Mouse (Mus musculus) cerebellum, adult 11-12 months (tissue): Measurements from ENCODE around the gene Gcm1.

Experiments used
- DNase-seq: peaks from one replicate; pipeline ENCODE4 v3.0.0; 2022

Gene Gcm1

GRCm38 (mm10) chr9:78051677-78052076 is at the start of gene Gcm1:
Gene Gcm1, plus strand, starts transcription at chr9:78051924.
- no peak for DNase-seq

- DNase-seq = no peak
Measured at GRCm38 (mm10) chr9:78003278-78003677, 48.4 kb upstream of the Gcm1 start.

DNA sequence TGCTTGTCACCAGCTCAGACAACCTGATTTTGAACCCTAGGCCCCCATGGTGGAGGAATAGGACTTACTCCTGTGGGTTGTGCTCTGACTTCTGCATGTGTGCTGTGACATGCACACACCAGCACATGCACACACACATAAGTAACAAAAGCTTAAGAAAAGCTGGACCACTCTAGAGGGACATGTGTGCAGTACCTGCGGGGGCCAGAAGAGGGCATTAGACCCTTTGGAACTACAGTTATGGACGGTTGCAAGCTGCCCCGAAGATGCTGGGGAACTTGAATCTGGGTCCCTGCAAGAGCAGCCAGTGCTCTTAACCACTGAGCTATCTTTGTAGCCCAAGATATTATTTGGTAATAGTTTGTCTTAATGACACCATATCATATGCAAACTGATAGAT is 46.2 kb upstream of the Gcm1 start:
- no peak for DNase-seq

- DNase-seq = peak; percentile 68
Measured at GRCm38 (mm10) chr9:78006209-78007001, 45.3 kb upstream of the Gcm1 start.

GRCm38 (mm10) chr9:78009382-78009781 is 42.3 kb upstream of the Gcm1 start:
- no peak for DNase-seq

DNA sequence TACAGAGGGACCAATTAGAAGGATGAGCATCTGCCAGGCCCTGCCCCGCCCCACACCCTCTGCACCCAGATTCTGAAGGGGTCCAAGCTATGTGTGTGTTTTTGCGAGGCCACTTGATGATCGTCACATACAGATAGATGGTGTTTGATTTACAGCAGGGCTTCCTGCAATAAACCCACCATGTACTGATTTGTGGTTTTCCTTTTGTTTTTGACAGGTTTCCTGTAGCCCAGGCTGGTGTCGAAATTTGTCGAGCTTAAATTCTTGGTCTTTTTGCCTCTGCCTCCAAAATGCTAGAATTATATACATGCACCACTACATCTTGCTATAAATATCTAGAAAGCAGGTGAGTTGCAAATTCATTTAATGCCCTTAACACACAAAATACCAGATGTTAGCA is 41.5 kb upstream of the Gcm1 start:
- DNase-seq = no peak

DNA sequence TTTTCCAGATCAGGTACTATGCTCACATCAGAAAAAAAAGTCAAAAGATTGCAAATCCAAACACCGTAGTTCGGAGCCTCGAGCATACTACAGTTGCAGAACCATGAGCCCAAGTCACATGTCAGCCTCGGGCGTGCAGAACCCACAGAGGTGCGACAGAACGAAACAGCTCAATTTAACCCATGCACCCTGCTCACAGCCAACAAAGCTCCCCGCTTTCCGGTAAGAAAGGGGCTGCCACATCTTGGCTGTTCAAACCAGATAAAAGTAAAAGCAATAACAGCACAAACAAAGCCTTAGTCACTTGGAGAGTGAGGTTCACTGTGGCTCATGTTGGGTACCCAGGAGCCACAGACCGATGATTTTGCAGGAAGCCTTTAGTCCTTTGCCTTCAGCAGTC is 41.0 kb upstream of the Gcm1 start:
- DNase-seq = no peak

DNA sequence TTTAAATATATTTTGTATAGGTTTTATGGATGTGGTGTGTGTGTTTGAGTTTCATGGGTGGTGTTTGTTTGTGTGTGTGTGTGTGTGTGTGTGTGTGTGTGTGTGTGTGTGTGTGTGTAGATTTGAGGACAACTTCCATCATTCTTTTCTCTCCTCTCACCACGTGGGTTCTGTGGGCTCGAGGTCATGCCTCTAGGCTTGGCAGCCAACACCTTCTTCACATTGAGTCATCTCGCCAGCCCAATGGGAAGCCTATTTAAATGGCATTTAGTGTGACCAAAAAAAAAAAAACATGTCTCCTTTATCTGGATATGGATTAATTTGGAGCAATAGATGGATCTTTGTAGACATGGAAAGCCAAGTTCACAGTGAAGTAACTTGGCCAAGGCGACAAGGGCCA is 39.7 kb upstream of the Gcm1 start:
- no peak for DNase-seq

DNA sequence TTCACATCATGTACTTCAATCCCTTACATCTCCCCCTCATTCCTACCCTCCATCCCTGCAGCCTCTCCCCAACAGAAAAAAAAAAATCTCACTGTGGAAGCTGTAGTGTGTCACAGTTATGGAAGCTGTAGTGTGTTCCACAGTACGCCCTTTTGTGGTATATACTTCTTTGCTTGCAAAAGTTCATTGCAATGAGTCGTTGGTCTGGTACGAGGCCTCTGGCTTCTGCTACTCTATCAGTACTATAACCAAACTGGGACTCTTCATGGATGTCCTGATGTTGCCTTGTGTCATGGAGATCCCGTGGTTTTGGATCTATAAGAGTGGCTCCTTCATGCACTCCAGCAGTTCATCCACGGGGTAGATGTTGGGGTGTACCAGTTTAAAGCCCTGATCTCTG is 39.0 kb upstream of the Gcm1 start:
- no peak for DNase-seq

DNA sequence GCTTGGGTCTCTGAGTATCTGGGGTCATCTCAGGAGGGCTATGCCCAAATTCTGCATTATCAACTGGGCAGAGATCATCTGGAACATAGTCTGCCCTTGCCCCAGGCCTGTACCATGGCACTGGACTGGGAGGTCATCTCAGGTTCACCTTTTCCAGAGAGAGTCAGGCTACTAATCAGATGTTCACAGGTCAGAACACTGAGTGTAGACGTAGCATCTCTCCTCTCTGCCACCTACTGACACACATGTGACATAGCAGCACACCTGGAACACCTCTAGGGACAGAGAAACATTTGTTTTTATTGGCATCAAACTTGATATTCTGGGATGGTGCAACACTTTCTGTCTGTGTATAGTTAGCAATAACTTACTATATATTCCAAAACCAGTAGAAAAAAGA is 37.9 kb upstream of the Gcm1 start:
- no peak for DNase-seq

- DNase-seq = no peak
Measured at GRCm38 (mm10) chr9:78015816-78016215, 35.9 kb upstream of the Gcm1 start.

DNA sequence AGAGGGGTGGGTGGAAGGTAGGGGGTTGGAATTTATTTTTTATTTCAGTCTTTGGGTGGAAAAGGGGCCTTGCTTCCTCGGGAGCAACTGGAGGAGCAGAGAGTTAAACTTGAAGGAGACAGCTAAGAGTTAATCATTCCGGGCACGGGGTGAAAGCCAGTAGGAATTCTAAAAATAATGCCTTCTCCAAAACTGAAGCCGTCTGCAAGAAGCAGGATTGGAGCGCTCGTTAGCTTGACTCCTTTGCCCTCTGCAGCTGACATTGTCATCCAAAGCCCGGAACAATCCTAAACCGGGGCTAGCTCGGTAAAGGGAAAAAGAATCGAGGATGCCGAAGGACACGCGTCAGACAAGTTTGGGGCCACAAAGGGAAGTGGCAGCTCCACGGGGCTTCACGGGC is 35.4 kb upstream of the Gcm1 start:
- DNase-seq = no peak

DNA sequence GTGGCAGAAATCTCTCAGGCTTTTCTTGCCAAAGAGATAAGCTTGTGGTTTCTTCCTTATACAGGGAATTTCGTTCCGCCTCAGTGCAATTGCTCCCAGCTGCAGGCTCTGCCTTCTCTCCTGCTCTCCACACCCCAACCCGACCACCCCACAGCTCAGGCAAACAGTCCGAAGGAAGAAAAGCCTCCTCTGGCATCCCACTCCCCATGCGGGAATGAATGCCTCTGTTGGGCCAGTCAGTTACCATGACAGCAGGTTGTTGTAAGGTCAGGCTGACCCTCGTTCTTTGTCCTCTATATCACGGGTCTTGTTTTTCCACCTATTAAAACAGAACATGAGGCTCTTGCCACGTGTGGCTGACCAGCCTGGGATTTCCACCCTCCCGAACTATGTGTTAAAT is 30.5 kb upstream of the Gcm1 start:
- DNase-seq = no peak

GRCm38 (mm10) chr9:78022187-78022945 is 29.4 kb upstream of the Gcm1 start:
- DNase-seq = no peak

DNA sequence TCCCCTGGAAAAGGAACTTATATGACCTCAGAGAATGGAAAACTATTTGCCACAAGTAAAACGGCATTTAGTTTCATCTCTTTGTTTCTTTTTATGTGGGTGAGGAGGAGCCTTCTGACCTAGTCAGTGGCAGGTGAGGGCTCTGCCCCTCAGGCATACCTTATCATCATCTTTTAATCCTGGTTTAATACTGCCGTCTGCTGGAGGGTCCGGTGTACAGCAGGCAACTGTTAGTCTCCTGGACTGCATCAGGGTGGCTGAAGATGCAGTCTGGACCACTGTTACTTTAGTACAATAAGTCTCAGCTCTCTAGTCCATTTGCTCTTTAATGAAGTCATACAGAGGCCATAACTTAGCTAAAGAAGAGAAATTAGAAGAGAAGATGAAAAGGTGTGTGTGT is 26.9 kb upstream of the Gcm1 start:
- no peak for DNase-seq

DNA sequence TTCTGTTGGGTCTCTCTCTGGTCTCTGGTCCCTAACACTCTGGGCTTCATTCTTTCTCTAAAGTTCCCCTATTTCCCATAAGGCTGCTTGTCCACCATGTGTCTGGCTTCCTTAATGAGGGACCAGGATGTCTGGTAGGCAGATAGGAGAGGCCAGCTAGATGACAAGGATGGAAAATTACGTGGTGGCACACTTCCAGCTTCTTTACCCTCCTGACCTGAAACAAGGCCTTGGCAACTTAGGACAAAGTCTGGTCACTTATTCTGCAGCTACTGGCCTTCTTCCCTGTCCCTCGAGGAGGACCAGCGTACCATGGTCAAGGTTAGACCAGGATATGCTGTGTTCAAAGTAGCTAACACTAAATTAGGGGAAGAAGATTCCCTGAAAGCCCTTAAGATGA is 24.6 kb upstream of the Gcm1 start:
- no peak for DNase-seq

DNA sequence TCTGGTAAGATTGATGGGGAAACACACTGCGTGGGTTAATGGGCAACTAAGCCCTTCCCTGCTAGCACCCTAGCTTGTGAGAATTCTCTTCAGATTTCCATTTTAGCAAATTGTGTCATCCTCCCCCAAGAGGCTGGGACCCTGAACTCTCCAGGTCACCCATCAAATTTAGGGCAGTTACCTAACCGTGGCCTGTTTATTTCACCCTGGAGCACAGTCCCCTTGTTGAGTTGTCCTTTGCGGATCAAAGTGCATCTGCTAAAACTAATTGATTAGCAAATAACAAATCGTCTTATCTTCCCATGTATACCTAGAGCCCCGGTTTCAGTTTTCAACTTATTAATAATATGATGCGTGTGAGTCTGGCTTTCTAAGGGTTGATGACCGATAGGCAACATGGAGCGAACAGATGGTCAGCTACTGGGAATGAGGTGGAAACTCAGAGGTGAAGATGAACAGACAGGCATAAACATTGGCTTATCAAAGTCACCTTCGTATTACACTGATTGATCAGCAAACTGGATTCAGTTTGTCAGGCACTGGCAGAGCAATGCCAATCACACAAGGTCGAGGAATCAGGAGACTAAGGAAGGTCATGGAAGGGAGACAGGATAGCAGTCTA is 20.8 kb upstream of the Gcm1 start:
- no peak for DNase-seq

GRCm38 (mm10) chr9:78032930-78033329 is 18.8 kb upstream of the Gcm1 start:
- no peak for DNase-seq

GRCm38 (mm10) chr9:78035296-78035695 is 16.4 kb upstream of the Gcm1 start:
- DNase-seq = no peak

- no peak for DNase-seq
Measured at GRCm38 (mm10) chr9:78035831-78036230, 15.9 kb upstream of the Gcm1 start.

DNA sequence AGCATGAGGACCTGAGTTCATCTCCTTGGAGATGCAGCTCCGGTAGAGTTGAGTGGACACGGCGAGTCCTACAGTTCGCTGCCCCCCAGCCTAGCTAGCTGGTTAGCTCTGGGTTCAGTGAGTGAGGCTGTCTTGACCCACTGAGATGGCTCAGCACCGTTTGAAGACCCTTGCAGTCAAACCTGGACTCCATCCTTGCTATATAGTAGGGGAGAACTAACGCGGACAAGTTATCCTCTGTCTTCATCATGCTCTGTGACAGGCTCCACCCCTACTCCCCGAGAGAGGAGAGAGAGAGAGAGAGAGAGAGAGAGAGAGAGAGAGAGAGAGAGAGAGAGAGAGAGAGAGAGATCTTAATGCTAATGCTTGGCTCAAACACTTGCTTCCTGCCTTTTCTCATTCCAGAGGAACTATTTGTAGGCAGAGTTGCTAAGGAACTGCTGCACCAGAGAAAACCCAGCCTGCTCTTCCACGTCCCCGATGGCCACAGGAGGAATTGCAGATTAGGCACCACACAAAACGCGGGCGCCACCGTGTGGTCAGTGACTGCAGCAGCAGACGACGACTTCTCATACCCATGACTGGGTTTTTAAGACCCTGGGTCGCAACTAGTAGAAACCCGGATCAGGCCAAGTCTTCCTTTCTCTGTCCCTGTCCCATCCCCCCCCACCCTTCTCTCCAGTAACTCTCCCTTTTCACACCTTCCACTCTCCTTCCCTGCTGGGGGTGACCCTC is 12.8 kb upstream of the Gcm1 start:
- DNase-seq = peak; percentile 35

DNA sequence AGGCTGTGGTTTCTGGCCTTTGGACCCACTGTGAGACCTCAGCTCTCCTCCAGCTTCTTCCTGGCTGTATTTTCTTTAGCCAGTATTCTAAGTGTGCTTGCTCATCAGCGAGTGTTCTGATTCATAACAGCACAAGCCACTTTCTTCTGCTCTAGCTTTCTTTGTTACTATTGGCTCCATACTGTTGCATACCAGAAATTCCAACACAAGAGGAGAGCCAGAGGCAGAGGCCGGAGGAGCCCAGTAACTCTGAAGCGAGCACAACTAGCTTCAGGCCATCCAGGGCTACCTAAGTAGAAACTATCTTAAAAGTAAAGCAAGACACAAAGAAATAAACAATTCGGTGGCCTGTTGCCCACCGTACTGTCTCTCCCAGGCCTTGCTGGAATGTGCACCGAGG is 6.6 kb upstream of the Gcm1 start:
- no peak for DNase-seq

- no peak for DNase-seq
Measured at GRCm38 (mm10) chr9:78046755-78047154, 5.0 kb upstream of the Gcm1 start.
